Mouse (Mus musculus) testis, adult 2 months (tissue): ENCODE data around the gene Gm17332.
"Not testable (repeated sequence)": the region's sequence is repeated elsewhere in the genome, so short reads cannot be mapped to it uniquely, and the experiment has no call there.

Experiments
- CTCF ChIP-seq: fragments of 200-500 bp; IDR thresholded peaks from 2 replicates; pipeline ENCODE4 v1.5.1; 2012; ENCODE audit warnings: low read depth, mild to moderate bottlenecking, inconsistent platforms, low read length, moderate library complexity; ENCODE audit not compliant: control insufficient read depth, insufficient read depth, insufficient replicate concordance
- POLR2A ChIP-seq: fragments of 200-500 bp; IDR thresholded peaks from 2 replicates; pipeline ENCODE4 v1.6.1; 2012; ENCODE audit warnings: low read depth, mild to moderate bottlenecking, inconsistent platforms, low read length, moderate library complexity; ENCODE audit not compliant: control insufficient read depth

DNA sequence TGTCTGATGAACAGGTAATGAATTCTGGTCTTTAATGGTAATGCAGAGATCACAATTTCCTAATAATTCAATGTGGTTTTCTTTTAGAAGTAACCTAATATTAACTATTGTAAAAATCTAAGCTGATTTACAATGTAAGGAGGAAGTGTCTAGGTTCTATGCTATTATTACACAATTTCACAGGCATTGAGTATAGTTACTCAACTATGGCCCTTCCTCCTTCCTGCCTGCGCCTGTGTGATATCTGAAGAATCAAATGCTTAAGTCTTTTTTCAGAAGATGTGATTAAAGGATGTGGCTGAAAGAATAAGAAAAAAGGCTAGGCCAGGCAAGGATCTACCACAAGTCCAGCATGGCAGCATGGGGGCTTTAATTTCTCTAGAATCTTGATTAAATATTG, 47.4 kb downstream of the Gm17332 start:
- TF ChIP-seq CTCF, POLR2A: not testable (repeated sequence)
